ENCODE assay signal across 8 mouse cellular contexts in genomic region chr3:145652322-145653131, GRCm38 (mm10). TPM values are rescaled to one million over a fixed set of nuclear protein-coding genes. Genes with fewer than 3 reads are reported as not detected.
DNase-seq lines count a peak whose midpoint lies in the region; ATAC-seq and TF ChIP-seq lines count a peak whose summit lies in the region.

No protein-coding gene starts in this region.

- no peak for ATAC-seq in forebrain, embryonic 15.5 days (replicated peaks)
- no peak for ATAC-seq in hindbrain, embryonic 13.5 days (ENCODE audit: low FRiP score)
- no peak for ATAC-seq in liver, postnatal 0 days

- peak overlapping the region; percentile 40 for H3K4me3 ChIP-seq in forebrain, embryonic 15.5 days
- H3K4me3 ChIP-seq in hindbrain, embryonic 13.5 days = peak overlapping the region; percentile 44
- H3K4me3 ChIP-seq in liver, postnatal 0 days (ENCODE audit: low read depth, low read length) = peak overlapping the region; percentile 53

- peaks cover 62% of the 10 kb centered on the region for H3K4me1 ChIP-seq in forebrain, embryonic 15.5 days
- peaks cover 66% of the 10 kb centered on the region for H3K4me1 ChIP-seq in hindbrain, embryonic 13.5 days (replicated peaks)
- H3K4me1 ChIP-seq in liver, postnatal 0 days (ENCODE audit: insufficient read depth) = peaks cover 10% of the 10 kb centered on the region; the same call in 1 of the 2 replicates

- H3K4me2 ChIP-seq in forebrain, embryonic 15.5 days (replicated peaks) = peak overlapping the region; percentile 76
- peak overlapping the region; percentile 74 for H3K4me2 ChIP-seq in hindbrain, embryonic 13.5 days
- H3K4me2 ChIP-seq in liver, postnatal 0 days (ENCODE audit: low read depth, low read length) = peak overlapping the region; percentile 75

- TF ChIP-seq CTCF in liver, postnatal 0 days (IDR thresholded peaks at IDR 0.05; ENCODE audit: low read depth) = no peak

- no peak for TF ChIP-seq EP300 in liver, postnatal 0 days (IDR thresholded peaks at IDR 0.05; ENCODE audit: low read depth)

- no peaks in the 10 kb centered on the region for H3K36me3 ChIP-seq in forebrain, embryonic 15.5 days
- H3K36me3 ChIP-seq in hindbrain, embryonic 13.5 days = no peaks in the 10 kb centered on the region
- H3K36me3 ChIP-seq in liver, postnatal 0 days (replicated peaks; ENCODE audit: insufficient read depth, low read length) = 0 out of 2 replicates have a peak, but pooled peaks cover 1% of the 10 kb centered on the region

- H3K9ac ChIP-seq in forebrain, embryonic 15.5 days (replicated peaks) = peak overlapping the region; percentile 48; the same call in 1 of the 2 replicates
- H3K9ac ChIP-seq in hindbrain, embryonic 13.5 days = peak overlapping the region; percentile 71; the same call in 1 of the 2 replicates
- peak overlapping the region; percentile 60; the same call in 1 of the 2 replicates for H3K9ac ChIP-seq in liver, postnatal 0 days (replicated peaks)

- no peak overlapping the region for H3K27ac ChIP-seq in forebrain, embryonic 15.5 days (replicated peaks)
- peak overlapping the region; percentile 12; the same call in 1 of the 2 replicates for H3K27ac ChIP-seq in hindbrain, embryonic 13.5 days
- peak overlapping the region; percentile 34; the same call in 1 of the 2 replicates for H3K27ac ChIP-seq in liver, postnatal 0 days (ENCODE audit: low read depth)

- peak; percentile 34 for DNase-seq in right cerebral cortex, adult 18-20 months
- no peak for DNase-seq in right cerebral cortex, postnatal 4 days
- DNase-seq in liver, postnatal 0 days = no peak
- DNase-seq in skeletal muscle tissue, adult 2 months (ENCODE audit: low read depth, low spot score) = peak; percentile 64
- no peak for DNase-seq in right cerebral cortex, adult 2 months (ENCODE audit: low spot score in 2 of 2)
- DNase-seq in cerebellum, adult 11 months = no peak

- 13% methylated on average over 20 of the region's 20 CpGs for WGBS in forebrain, embryonic 15.5 days
- WGBS in hindbrain, embryonic 13.5 days = 6% methylated on average over 20 of the region's 20 CpGs
- 19% methylated on average over 20 of the region's 20 CpGs for WGBS in liver, postnatal 0 days (ENCODE audit: insufficient replicate concordance)

- peaks cover 12% of the 10 kb centered on the region for H3K27me3 ChIP-seq in forebrain, embryonic 15.5 days
- peaks cover 55% of the 10 kb centered on the region for H3K27me3 ChIP-seq in hindbrain, embryonic 13.5 days
- H3K27me3 ChIP-seq in liver, postnatal 0 days (ENCODE audit: insufficient read depth, low read length) = peaks cover 35% of the 10 kb centered on the region

- no peaks in the 10 kb centered on the region for H3K9me3 ChIP-seq in forebrain, embryonic 15.5 days
- no peaks in the 10 kb centered on the region for H3K9me3 ChIP-seq in hindbrain, embryonic 13.5 days
- H3K9me3 ChIP-seq in liver, postnatal 0 days (ENCODE audit: low read length) = no peaks in the 10 kb centered on the region

RNA-seq across cellular contexts. Expression of gene Ccn1, which starts 2.7 kb away (rescaled TPM):
- polyA plus RNA-seq in forebrain, embryonic 15.5 days (2015; fragmentation: Nextera tagmentation; extraction: Ambion mirVana) = 27.2 and 30.1 TPM in 2 replicates
- polyA plus RNA-seq in hindbrain, embryonic 13.5 days (2015; fragmentation: Nextera tagmentation; extraction: Ambion mirVana) = 10.1 and 11.2 TPM in 2 replicates
- 3.5 and 3.9 TPM in 2 replicates for polyA plus RNA-seq in liver, postnatal 0 days (2015; fragmentation: Nextera tagmentation; extraction: Ambion mirVana)

Comparison
In these comparisons a context has a peak if more than half of its experiments do, and no peak if none do; other contexts are left out.
1. DNase-seq: peak in right cerebral cortex, adult 18-20 months (single experiment) and skeletal muscle tissue, adult 2 months (single experiment); none in right cerebral cortex, postnatal 4 days (single experiment), liver, postnatal 0 days (single experiment), right cerebral cortex, adult 2 months (0 of 2) and cerebellum, adult 11 months (single experiment).
2. Peak in every context shown above with its lines, with median percentiles within 50 percentile points of each other: H3K4me2 ChIP-seq, H3K4me3 ChIP-seq and H3K9ac ChIP-seq.